Mouse (Mus musculus): ENCODE data around the gene Chrd.

DNA sequence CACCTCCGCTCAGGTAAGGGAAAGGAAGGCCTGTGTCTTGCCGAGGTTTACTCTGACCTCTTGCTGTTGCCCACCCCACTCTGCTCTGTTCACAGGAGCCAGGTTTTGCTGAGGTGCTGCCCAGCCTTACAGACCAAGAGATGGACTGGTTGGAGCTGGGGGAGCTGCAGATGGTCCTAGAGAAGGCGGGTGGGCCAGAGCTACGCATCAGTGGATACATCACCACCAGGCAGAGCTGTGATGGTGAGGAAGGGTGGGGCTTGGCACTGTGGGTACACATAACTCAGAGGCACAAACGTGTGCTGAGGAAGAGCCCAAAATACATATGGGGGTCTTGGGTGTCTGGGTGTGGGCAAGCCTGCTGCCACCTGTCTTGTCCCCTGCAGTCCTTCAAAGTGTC lies 2.7 kb downstream of the Chrd start:
- TF ChIP-seq CTCF (IDR thresholded peaks at IDR 0.05; ENCODE audit: insufficient read depth, low read depth, low read length): no peak
- TF ChIP-seq POLR2A (IDR thresholded peaks at IDR 0.05; ENCODE audit: insufficient read depth, low read depth, low read length): no peak

Measured in olfactory bulb, adult 2 months (tissue).